Mouse (Mus musculus) ovary, postnatal 36 days (tissue): ENCODE results near the gene Fam183b.
"Not testable (repeated sequence)": the region's sequence is repeated elsewhere in the genome, so short reads cannot be mapped to it uniquely, and the experiment has no call there.

Source experiments
- DNase-seq: peaks from one replicate; pipeline ENCODE4 v3.0.0; 2022; ENCODE audit warnings: low spot score, mixed read lengths

Gene Fam183b

GRCm38 (mm10) chr11:58801558-58802228 lies at the start of gene Fam183b:
Gene Fam183b (minus strand): TSS chr11:58801960.
- DNase-seq: peak; percentile 35

- DNase-seq: no peak
Measured at GRCm38 (mm10) chr11:58849731-58850130, 48.0 kb upstream of the Fam183b start.

GRCm38 (mm10) chr11:58847636-58848035 lies 45.9 kb upstream of the Fam183b start:
- no peak for DNase-seq

GRCm38 (mm10) chr11:58846919-58847461 lies 45.2 kb upstream of the Fam183b start, which contains the start of gene Gm12258:
Gene Gm12258 (plus strand): TSS chr11:58847158.
- peak; percentile 72 for DNase-seq

- not testable (repeated sequence) for DNase-seq
Measured at GRCm38 (mm10) chr11:58838951-58839350, 37.2 kb upstream of the Fam183b start, which contains the start of gene Olfr311. Gene Olfr311 (plus strand): TSS chr11:58839251.

GRCm38 (mm10) chr11:58832541-58832940 lies 30.8 kb upstream of the Fam183b start:
- DNase-seq: not testable (repeated sequence)

GRCm38 (mm10) chr11:58829764-58830163 lies 28.0 kb upstream of the Fam183b start:
- DNase-seq: no peak

- not testable (repeated sequence) for DNase-seq
Measured at GRCm38 (mm10) chr11:58828937-58829336, 27.2 kb upstream of the Fam183b start, which contains the start of gene Olfr312. Gene Olfr312 (plus strand): TSS chr11:58829237.

- no peak for DNase-seq
Measured at GRCm38 (mm10) chr11:58815676-58816075, 13.9 kb upstream of the Fam183b start.

- DNase-seq: not testable (repeated sequence)
Measured at GRCm38 (mm10) chr11:58814700-58815099, 12.9 kb upstream of the Fam183b start, which contains the start of gene Olfr313. Gene Olfr313 (plus strand): TSS chr11:58815000.

GRCm38 (mm10) chr11:58812001-58812400 lies 10.2 kb upstream of the Fam183b start:
- no peak for DNase-seq

GRCm38 (mm10) chr11:58804393-58804792 lies 2.6 kb upstream of the Fam183b start:
- DNase-seq: no peak

GRCm38 (mm10) chr11:58803871-58804270 lies 2.1 kb upstream of the Fam183b start:
- no peak for DNase-seq

GRCm38 (mm10) chr11:58799747-58800146 lies 2.0 kb downstream of the Fam183b start:
- no peak for DNase-seq

GRCm38 (mm10) chr11:58796850-58797249 lies 4.9 kb downstream of the Fam183b start:
- no peak for DNase-seq

- no peak for DNase-seq
Measured at GRCm38 (mm10) chr11:58795856-58796255, 5.9 kb downstream of the Fam183b start.

- DNase-seq: no peak
Measured at GRCm38 (mm10) chr11:58790646-58791045, 11.1 kb downstream of the Fam183b start.

GRCm38 (mm10) chr11:58790053-58790452 lies 11.7 kb downstream of the Fam183b start:
- DNase-seq: no peak

GRCm38 (mm10) chr11:58789532-58789931 lies 12.2 kb downstream of the Fam183b start:
- no peak for DNase-seq

- DNase-seq: no peak
Measured at GRCm38 (mm10) chr11:58788346-58788745, 13.4 kb downstream of the Fam183b start.

- no peak for DNase-seq
Measured at GRCm38 (mm10) chr11:58787651-58788050, 14.1 kb downstream of the Fam183b start.

- DNase-seq: no peak
Measured at GRCm38 (mm10) chr11:58784182-58784581, 17.6 kb downstream of the Fam183b start.

GRCm38 (mm10) chr11:58782480-58783089 lies 19.2 kb downstream of the Fam183b start, which contains the start of gene Olfr314:
Gene Olfr314 (plus strand): TSS chr11:58782952.
- no peak for DNase-seq
